Mouse (Mus musculus) common myeloid progenitor, adult 5-6 weeks (primary cell): ENCODE data around the gene Psma3. TPM values are rescaled to one million over a fixed set of nuclear protein-coding genes. Genes with fewer than 3 reads are reported as not detected.

Source experiments
- ATAC-seq: replicated peaks from 2 replicates; pipeline ENCODE4 v1.8.0; 2016; ENCODE audit warnings: low read depth, mild to moderate bottlenecking, moderate TSS enrichment, inconsistent platforms; ENCODE audit not compliant: poor library complexity, severe bottlenecking
- total RNA-seq: library from RNA; stranded (forward); fragments of 200-1000, 187-1606 nt; gene quantifications from 2 replicates; pipeline ENCODE4 v1.2.3, GENCODE M21; 2017

Psma3 gene
- total RNA-seq, 1 experiment from 2014 or later: 350 TPM

DNA sequence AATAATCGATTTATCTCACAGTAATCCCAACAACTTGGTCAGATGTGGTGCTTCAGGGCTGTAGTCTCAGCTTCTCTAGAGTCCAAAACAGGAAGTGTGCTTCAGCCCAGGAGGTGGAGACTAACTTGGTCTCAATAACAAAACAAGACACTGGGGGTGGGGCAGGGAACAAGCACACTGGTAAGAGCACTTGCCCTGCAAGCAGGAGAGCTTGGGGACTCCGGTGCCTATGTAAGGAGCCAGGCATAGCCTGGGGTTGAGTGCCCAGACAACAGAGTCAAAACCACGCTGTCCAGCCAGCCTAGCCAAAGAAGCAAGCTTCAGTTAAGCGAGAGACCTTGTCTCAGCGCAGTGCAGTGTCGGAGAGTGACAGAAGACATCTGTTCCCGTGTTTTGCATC lies 66.0 kb downstream of the Psma3 start:
- peak; percentile 95 for ATAC-seq

DNA sequence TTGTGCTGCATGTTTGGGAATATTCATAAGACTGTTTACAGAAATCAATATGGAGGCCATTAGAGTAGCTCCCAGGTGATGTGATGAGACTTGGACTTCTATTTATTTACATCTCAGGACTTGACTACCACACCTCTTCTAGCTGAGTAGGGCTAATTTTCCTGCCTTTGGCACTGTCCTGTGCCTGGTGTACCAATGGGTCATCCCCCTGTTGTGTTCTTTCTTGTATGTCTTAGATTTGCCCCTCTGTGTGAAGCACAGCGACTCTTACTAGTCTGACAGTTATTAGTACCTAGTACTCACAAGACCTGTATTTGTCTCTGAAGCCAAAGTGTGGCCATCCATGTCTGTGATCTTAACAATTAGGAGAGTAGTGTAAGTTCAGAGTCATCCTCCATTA lies 68.0 kb downstream of the Psma3 start:
- no peak for ATAC-seq

DNA sequence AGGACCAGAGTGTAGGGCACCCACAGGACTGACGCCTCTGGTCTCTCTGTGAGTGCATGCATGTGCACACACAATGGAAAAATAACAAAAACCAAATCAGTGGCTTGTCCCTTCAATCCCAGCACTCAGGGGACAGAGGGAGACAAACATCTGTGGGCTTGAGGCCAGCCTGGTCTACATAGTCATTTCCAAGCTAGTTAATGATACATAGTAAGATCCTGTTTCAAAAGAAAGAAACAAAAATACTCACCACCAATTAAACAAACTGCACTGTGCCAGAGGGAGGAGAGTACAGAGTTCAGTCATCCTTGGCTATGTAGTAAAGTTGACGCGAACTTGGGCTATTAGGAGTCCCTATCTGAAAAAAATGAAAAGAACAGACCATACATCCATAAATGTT lies 69.2 kb downstream of the Psma3 start:
- no peak for ATAC-seq

DNA sequence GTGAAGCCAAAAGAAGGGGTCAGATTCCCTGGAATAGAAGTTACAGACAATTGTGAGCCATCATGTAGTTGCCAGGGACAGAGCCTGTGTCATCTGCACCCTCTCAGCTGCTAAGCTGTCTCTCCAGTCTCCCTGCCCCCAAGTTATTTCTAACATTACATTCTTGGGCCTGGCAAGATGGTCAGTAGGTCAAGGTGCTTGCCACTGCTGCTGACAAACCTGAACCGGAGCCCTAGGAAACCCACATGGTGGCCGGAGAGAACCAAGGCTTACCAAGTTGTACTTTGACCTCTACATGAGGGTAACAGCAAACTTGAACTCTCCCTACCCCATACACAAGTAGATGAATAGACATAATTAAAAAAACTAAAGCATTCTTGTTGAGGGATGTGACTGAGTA lies 70.1 kb downstream of the Psma3 start:
- ATAC-seq: no peak

Other genes with a start within 250 kb of the Psma3 start
- gene Frmd6, start 149.1 kb upstream of the Psma3 start, total RNA-seq: 6.2 and 12.8 TPM in 2 replicates
- gene Actr10, start 36.8 kb upstream of the Psma3 start, total RNA-seq: 50.3 and 60.0 TPM in 2 replicates
- 53.1 and 62.7 TPM in 2 replicates for gene Arid4a, start 41.4 kb downstream of the Psma3 start, total RNA-seq
- not detected in 2 replicates for gene Tomm20l, start 136.8 kb downstream of the Psma3 start, total RNA-seq
- 69.1 and 79.3 TPM in 2 replicates for gene Timm9, start 162.1 kb downstream of the Psma3 start, total RNA-seq
- gene 2700049A03Rik, start 162.2 kb downstream of the Psma3 start, total RNA-seq: 18.5 and 22.7 TPM in 2 replicates